Mouse (Mus musculus) bone marrow macrophage, adult 2 months (primary cell): ENCODE results near the gene Rd3l.

Source experiments
- CTCF ChIP-seq: IDR thresholded peaks from 2 replicates; pipeline ENCODE4 v1.5.1; 2012; ENCODE audit warnings: low read depth, mild to moderate bottlenecking, low read length, moderate library complexity
- POLR2A ChIP-seq: IDR thresholded peaks from 2 replicates; pipeline ENCODE4 v1.6.1; 2012; ENCODE audit warnings: mild to moderate bottlenecking, low read depth, low read length, borderline replicate concordance

- TF ChIP-seq CTCF (no peak), POLR2A (no peak)
Measured at GRCm38 (mm10) chr12:111971231-111971686, 9.9 kb downstream of the Rd3l start, which contains the start of gene Tdrd9.
